Mouse (Mus musculus) embryonic fibroblast, embryonic 13.5 days (primary cell): ENCODE results near the gene Nrp1.

ENCODE experiments used
- CTCF ChIP-seq: IDR thresholded peaks from 2 replicates; pipeline ENCODE4 v1.5.1; 2011; ENCODE audit warnings: mild to moderate bottlenecking, control low read depth, low read length, moderate library complexity, borderline replicate concordance; ENCODE audit not compliant: insufficient read depth
- POLR2A ChIP-seq: IDR thresholded peaks from 2 replicates; pipeline ENCODE4 v1.6.1; 2011; ENCODE audit warnings: low read depth, mild to moderate bottlenecking, control low read depth, low read length, moderate library complexity

DNA sequence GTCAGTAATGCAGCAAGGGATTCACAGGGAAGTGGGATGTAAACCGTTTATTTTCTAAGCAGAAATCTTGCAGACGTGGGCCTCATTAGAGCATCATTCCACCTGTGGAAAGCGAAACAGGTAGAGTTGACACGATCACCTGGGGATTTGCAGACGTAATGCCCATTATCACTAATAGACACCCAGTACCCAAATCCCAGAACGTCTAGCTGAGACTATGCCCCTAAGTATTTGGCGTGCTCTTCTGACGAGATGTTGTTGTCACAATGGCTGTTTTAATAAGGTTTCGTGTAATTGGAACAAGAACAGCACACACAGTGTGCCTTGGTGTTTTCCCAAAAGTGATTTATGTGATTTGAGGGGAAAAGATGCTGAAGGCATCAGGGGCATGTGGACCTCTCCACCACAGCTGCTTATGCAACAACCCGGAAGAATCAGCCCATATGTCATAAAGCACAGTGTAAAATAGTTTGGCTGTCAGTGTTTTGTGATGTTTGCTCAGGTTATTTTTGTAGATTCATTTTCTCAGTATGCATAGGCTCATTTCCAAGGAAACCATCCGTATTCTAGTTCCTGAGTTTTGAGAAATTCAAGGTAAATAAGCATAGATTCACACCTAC, 40.2 kb downstream of the Nrp1 start:
- no peak for TF ChIP-seq CTCF
- no peak for TF ChIP-seq POLR2A
